Mouse (Mus musculus): ENCODE measurements around the gene Catip. TPM values are rescaled to one million over a fixed set of nuclear protein-coding genes. Genes with fewer than 3 reads are reported as not detected.

Catip gene
- polyA plus RNA-seq, 1 experiment from 2014 or later, result 0.33 TPM

GRCm38 (mm10) chr1:74388398-74388920 lies 26.6 kb downstream of the Catip start:
- H3K27me3 ChIP-seq (replicated peaks; ENCODE audit: control insufficient read depth, insufficient read depth, low read length), result no peaks in the 10 kb centered on the region
- no peak overlapping the region for H3K4me2 ChIP-seq (replicated peaks; ENCODE audit: low read depth)
- ATAC-seq, result no peak
- peaks cover 5% of the 10 kb centered on the region for H3K4me1 ChIP-seq (replicated peaks; ENCODE audit: control insufficient read depth, insufficient read depth, low read length)
- H3K27ac ChIP-seq (ENCODE audit: low read depth, low read length), result no peak overlapping the region
- H3K9ac ChIP-seq (ENCODE audit: low read depth, low read length), result no peak overlapping the region
- 79% methylated on average over 7 of the region's 7 CpGs for WGBS
- H3K36me3 ChIP-seq (ENCODE audit: control insufficient read depth, insufficient read depth), result peaks cover under 1% of the 10 kb centered on the region; the same call in 1 of the 2 replicates
- no peak for TF ChIP-seq CTCF (IDR thresholded peaks at IDR 0.05; ENCODE audit: low read depth)
- no peaks in the 10 kb centered on the region for H3K9me3 ChIP-seq (ENCODE audit: control insufficient read depth)
- no peak overlapping the region for H3K4me3 ChIP-seq (ENCODE audit: low read depth, low read length)

- TF ChIP-seq CTCF (IDR thresholded peaks at IDR 0.05; ENCODE audit: low read depth), result no peak
- 5% methylated on average over 29 of the region's 29 CpGs for WGBS
Measured at GRCm38 (mm10) chr1:74389831-74390286, 28.0 kb downstream of the Catip start.

GRCm38 (mm10) chr1:74390287-74390906 lies 28.5 kb downstream of the Catip start:
- H3K4me3 ChIP-seq (ENCODE audit: low read depth, low read length), result peak overlapping the region; percentile 23
- H3K9me3 ChIP-seq (ENCODE audit: control insufficient read depth), result no peaks in the 10 kb centered on the region
- H3K27me3 ChIP-seq (replicated peaks; ENCODE audit: control insufficient read depth, insufficient read depth, low read length), result no peaks in the 10 kb centered on the region
- H3K4me1 ChIP-seq (replicated peaks; ENCODE audit: control insufficient read depth, insufficient read depth, low read length), result peaks cover 5% of the 10 kb centered on the region
- peaks cover 20% of the 10 kb centered on the region for H3K36me3 ChIP-seq (ENCODE audit: control insufficient read depth, insufficient read depth)
- H3K4me2 ChIP-seq (replicated peaks; ENCODE audit: low read depth), result peak overlapping the region; percentile 96
- peak overlapping the region; percentile 46; the same call in 1 of the 2 replicates for H3K27ac ChIP-seq (ENCODE audit: low read depth, low read length)
- no peak for ATAC-seq
- TF ChIP-seq CTCF (IDR thresholded peaks at IDR 0.05; ENCODE audit: low read depth), result peak; percentile 87
- 4% methylated on average over 21 of the region's 21 CpGs for WGBS
- peak overlapping the region; percentile 24; the same call in 1 of the 2 replicates for H3K9ac ChIP-seq (ENCODE audit: low read depth, low read length)

More at GRCm38 (mm10) chr1:74389831-74390286, 28.0 kb downstream of the Catip start:
- Histone ChIP-seq H3K9ac (ENCODE audit: low read depth, low read length) (0 out of 2 replicates have a peak overlapping the region, but pooled peaks have one; percentile 24), H3K4me1 (replicated peaks; ENCODE audit: control insufficient read depth, insufficient read depth, low read length) (peaks cover 5% of the 10 kb centered on the region), H3K27me3 (replicated peaks; ENCODE audit: control insufficient read depth, insufficient read depth, low read length) (no peaks in the 10 kb centered on the region), H3K9me3 (ENCODE audit: control insufficient read depth) (no peaks in the 10 kb centered on the region), H3K4me2 (replicated peaks; ENCODE audit: low read depth) (peak overlapping the region; percentile 96), H3K27ac (ENCODE audit: low read depth, low read length) (peak overlapping the region; percentile 46), H3K36me3 (ENCODE audit: control insufficient read depth, insufficient read depth) (peaks cover 15% of the 10 kb centered on the region), H3K4me3 (ENCODE audit: low read depth, low read length) (peak overlapping the region; percentile 23)
- no peak for ATAC-seq

GRCm38 (mm10) chr1:74390924-74391748 lies 29.2 kb downstream of the Catip start, which contains the start of gene Ctdsp1:
Gene Ctdsp1 (plus strand): TSS chr1:74391509.
- H3K9ac ChIP-seq (ENCODE audit: low read depth, low read length), result peak within 1 kb of the TSS; percentile 96
- peak; percentile 79 for ATAC-seq
- H3K27ac ChIP-seq (ENCODE audit: low read depth, low read length), result peak within 1 kb of the TSS; percentile 99
- H3K4me2 ChIP-seq (replicated peaks; ENCODE audit: low read depth), result peak within 1 kb of the TSS; percentile 96
- no peaks in the 10 kb centered on the region for H3K9me3 ChIP-seq (ENCODE audit: control insufficient read depth)
- peak within 1 kb of the TSS; percentile 70 for H3K4me3 ChIP-seq (ENCODE audit: low read depth, low read length)
- TF ChIP-seq CTCF (IDR thresholded peaks at IDR 0.05; ENCODE audit: low read depth), result peak; percentile 6
- 3% methylated on average over 50 of the region's 51 CpGs for WGBS
- H3K36me3 ChIP-seq (ENCODE audit: control insufficient read depth, insufficient read depth), result peaks cover 23% of the 10 kb centered on the region
- H3K4me1 ChIP-seq (replicated peaks; ENCODE audit: control insufficient read depth, insufficient read depth, low read length), result peaks cover 5% of the 10 kb centered on the region
- H3K27me3 ChIP-seq (replicated peaks; ENCODE audit: control insufficient read depth, insufficient read depth, low read length), result no peaks in the 10 kb centered on the region

- Histone ChIP-seq H3K9me3 (ENCODE audit: control insufficient read depth) (no peaks in the 10 kb centered on the region), H3K9ac (ENCODE audit: low read depth, low read length) (peak overlapping the region; percentile 96), H3K27ac (ENCODE audit: low read depth, low read length) (peak overlapping the region; percentile 99), H3K36me3 (ENCODE audit: control insufficient read depth, insufficient read depth) (peaks cover 23% of the 10 kb centered on the region), H3K4me1 (replicated peaks; ENCODE audit: control insufficient read depth, insufficient read depth, low read length) (peaks cover 5% of the 10 kb centered on the region), H3K4me3 (ENCODE audit: low read depth, low read length) (peak overlapping the region; percentile 70), H3K4me2 (replicated peaks; ENCODE audit: low read depth) (peak overlapping the region; percentile 96), H3K27me3 (replicated peaks; ENCODE audit: control insufficient read depth, insufficient read depth, low read length) (no peaks in the 10 kb centered on the region)
- under 1% methylated on average over 48 of the region's 63 CpGs for WGBS
- TF ChIP-seq CTCF (IDR thresholded peaks at IDR 0.05; ENCODE audit: low read depth), result no peak; the same call in none of the 2 replicates
- peak; percentile 65 for ATAC-seq
Measured at GRCm38 (mm10) chr1:74391844-74392441, 30.0 kb downstream of the Catip start.

All from intestine, postnatal 0 days (tissue).